Mouse (Mus musculus) CD4-positive, CD25-positive, alpha-beta regulatory T cell, adult 4 months (primary cell): ENCODE results near the gene Tma7. TPM values are rescaled to one million over a fixed set of nuclear protein-coding genes. Genes with fewer than 3 reads are reported as not detected.

ENCODE experiments used
- ATAC-seq: one replicate; pipeline ENCODE4 v1.8.0; 2017
- polyA plus RNA-seq, 2 experiments: library from polyadenylated mRNA; unstranded; fragments of 100-300 nt; shearing (Covaris generic); gene quantifications; one replicate each; pipeline ENCODE4 v1.2.1; 2017

The Tma7 gene
- polyA plus RNA-seq, 2 experiments from 2014 or later = 679 to 933 TPM

DNA sequence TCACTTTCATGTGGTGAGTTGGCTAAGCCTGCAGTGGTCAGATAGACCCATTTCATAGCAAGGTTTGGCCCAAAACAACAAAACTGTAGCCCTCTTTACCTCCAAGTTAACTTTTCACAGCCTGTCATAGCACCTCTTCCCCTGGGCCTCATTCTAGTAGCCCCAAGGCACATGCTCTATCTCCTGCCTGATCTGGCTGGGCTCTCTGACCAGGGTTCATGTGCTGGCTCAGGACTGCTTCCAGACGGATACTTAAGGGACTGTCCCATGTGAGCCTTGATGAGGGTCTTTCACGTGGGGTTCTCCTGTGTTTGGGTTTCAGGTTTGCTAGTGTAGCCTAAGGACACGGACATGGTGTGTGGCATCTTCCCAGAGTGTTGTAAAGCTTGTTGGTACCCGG lies 42.7 kb downstream of the Tma7 start:
- no peak for ATAC-seq

DNA sequence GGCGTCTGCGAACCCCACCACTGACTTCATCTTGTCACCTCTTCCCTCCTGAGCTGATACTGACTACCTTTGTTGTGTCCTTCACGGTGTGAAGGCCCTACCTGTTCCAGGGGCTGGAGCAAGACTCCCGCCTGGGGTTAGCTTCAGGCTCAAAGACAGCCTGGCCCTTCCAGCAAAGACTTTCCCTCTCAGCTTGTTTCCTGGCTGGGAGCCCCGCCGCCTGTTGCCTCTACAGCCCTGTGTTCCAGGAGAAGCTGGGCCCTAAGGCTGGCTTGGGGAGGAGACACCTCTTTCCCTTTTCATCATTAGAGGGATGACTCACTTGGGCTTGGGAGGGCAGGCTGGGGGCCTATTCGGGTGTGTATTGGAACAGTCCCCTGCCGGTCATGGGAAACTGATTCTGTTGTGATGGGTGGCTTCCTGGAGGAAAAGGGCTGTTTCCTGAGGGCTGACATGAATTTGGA lies 43.5 kb downstream of the Tma7 start:
- peak; percentile 41 for ATAC-seq

DNA sequence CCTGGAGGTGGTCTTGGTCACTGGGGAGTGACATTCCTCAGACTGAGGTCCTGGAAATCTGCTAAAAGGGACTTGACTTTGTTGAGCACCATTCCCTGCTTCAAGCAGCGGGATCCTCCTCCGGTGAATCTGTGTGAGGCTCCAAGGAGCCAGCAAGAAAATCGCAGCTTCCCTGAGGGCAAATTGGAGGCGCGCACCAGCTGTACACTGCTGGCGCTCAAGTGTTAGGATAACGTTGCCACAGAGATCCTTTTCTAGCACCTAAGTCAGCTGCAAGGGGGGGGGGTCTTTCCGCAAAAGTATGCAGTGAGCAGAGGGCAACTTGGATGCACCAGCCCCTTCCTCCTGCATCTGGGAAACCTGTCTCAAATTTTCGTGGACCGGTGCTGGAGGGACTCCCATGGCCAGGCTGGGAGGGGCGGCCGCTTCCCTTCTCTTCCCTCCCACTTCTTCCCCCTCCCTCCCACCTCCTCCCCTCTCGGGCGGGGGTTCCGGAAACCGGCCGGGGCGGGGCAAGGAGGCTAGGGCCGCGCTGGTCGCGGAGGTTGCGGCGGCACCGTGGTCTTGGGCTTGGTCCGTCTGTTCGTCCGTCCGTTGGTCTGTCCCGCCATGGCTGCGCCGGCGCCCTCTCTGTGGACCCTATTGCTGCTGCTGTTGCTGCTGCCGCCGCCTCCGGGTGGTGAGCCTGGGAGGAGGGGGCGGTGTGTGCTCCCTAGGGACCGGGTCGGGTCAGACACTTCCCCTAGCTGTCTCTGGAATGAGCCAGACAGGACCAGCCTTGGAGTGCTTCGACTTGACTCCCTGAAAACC lies 44.1 kb downstream of the Tma7 start, which contains the start of gene Shisa5:
Gene Shisa5 (plus strand): TSS at position 480 of the 810 bp plus-strand sequence.
- peak; percentile 87 for ATAC-seq

DNA sequence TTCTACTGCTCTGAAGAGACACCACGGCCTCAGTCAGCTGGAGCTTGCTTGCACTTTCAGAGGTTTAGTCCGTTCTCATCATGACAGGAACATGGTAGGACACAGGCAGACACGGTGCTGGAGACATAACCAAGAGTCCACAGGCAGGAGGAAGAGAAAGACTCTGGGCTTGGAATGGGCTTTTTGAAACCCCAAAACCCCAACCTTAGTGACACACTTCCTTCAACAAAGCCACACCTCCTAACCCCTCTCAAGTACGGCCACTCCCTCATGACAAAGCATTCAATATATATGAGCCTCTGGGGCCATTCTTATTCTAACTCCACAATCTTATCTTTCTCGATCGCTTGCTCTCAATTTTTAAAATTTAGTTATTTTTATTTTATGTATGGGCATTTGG lies 50.0 kb downstream of the Tma7 start:
- ATAC-seq = no peak

DNA sequence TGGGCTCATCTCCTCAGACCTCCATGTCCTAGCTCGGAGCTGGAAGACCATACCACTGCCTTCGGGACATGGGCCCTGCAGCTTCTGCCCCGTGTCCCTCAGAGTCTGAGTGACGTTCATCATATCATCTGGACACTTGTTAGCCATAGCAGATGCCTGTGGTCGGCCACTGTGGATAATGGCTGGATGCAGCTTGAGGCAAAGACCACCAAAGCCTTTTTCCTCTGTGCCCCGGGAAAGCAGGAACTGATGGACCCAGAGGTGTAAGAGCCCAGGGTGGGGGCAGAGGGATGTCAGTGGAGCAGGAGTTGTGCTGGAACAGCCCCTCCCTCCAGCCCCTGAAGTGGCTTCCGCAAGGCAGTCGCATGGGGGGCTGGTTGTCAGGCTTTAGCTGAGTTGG lies 50.7 kb downstream of the Tma7 start:
- ATAC-seq = no peak

DNA sequence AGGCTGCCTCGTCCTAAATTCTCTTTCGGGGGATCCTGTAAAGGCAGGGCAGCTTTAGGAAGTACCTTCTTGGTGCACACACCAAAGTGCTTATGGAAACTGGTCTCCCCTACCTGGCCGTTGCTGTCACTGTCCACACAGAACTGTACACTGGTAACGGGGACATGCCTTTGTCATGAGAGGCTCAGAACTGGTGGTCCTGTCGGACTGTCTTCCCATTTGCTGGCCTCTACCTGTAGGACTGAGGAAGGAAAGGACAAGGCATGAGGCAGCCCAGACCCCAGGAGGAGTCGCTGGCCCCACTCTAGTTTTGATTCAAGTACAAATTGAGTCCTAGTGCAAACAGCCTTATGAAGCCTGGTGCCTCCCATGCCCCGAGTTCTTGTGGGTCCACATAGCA lies 51.4 kb downstream of the Tma7 start:
- no peak for ATAC-seq

DNA sequence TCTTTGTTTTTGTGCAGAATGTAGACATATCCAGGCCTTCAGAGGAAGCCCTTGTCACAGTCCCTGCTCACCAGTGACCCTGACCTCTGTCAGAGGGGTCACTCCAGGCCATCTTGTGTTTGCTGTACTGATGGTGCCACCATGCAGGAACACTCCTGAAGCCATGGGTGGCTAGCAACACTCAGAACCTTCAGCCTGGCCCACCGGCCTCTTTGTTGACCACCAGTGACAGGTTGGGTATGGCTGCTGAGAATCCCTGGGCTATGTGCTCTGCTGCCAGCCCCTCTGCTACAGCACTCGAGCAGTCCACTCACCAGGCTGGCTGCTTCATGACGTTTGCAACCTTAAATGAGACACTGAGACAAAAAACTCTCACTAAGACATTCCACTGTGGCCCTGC lies 52.1 kb downstream of the Tma7 start:
- ATAC-seq = no peak

DNA sequence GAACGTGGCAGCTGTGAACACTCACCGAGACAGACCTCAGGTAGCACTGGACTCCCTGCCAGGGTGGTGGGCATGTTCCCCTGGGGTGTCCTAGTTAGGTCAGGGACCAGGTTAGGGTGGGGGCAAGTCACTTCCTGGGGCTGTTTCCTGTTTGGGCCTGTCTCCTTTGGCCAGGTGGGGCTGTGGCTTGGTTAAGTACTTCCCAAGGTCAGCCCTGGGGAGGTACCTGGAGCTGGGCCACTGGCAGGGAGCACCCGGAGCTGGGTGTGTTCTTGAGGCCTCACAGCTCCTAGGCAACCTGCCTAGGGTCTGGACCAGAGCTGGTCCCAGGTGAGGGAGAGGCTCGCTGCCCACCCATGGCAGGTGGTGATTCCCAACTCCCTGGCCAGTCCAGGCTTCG lies 53.5 kb downstream of the Tma7 start:
- no peak for ATAC-seq

DNA sequence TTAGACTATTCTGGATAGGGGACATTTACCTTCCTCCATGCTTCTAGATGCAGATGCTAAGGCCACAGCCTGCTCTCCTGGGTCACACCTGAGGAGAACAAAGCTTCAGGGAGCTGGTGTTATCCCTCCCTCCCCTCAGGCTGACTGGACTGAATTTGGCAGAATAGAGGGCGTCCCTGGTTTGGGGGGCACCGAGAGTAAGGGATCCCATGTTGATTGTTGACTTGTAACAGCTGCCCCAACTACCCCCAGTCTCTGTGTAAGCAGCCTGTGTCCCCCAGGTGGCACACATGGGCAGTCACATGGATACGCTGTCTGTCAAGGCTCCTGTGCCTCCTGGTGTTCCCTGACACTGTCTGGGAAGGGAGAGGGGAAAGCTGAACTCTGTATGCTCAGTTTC lies 54.0 kb downstream of the Tma7 start:
- ATAC-seq = no peak

DNA sequence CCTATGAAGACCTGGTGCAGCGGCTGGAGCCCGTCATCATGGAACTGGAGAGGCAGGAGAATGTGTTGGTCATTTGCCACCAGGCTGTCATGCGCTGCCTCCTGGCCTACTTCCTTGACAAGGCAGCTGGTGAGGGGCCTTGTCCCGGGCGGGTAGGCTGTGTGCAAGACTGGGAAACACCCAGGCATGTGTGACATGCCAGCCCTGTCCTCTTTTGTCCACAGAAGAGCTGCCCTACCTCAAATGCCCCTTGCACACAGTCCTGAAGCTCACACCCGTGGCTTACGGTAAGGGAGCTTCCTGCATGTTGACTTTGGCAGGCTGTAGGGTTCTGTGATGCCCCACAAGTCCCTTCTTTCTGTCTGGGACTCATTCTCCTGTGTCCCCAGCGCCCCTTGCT lies 54.9 kb downstream of the Tma7 start:
- no peak for ATAC-seq

Other genes starting within 250 kb of the Tma7 start
- gene Slc26a6, start 229.3 kb downstream of the Tma7 start, polyA plus RNA-seq = 10 to 100 TPM in 1 of 2 experiments, 1 to 10 TPM in 1; 8.2 to 24.2 TPM
- under 1 TPM in 1 of 2 experiments, not detected in 1; 0.46 TPM for gene Tmem89, start 168.0 kb downstream of the Tma7 start, polyA plus RNA-seq
- gene Uqcrc1, start 146.0 kb downstream of the Tma7 start, polyA plus RNA-seq = 100 to 1,000 TPM; 182 to 369 TPM
- not detected for gene Col7a1, start 129.0 kb downstream of the Tma7 start, polyA plus RNA-seq
- gene Ucn2, start 96.6 kb downstream of the Tma7 start, polyA plus RNA-seq = not detected
- 10 to 100 TPM in 1 of 2 experiments, 1 to 10 TPM in 1; 6.1 to 12.7 TPM for gene Pfkfb4, start 90.8 kb downstream of the Tma7 start, polyA plus RNA-seq
- gene Shisa5, start 44.0 kb downstream of the Tma7 start, polyA plus RNA-seq = 1,000 to 10,000 TPM; 3,771 to 6,921 TPM
- 10 to 100 TPM; 36.2 to 61.7 TPM for gene Trex1, start 22.9 kb downstream of the Tma7 start, polyA plus RNA-seq
- 10 to 100 TPM; 23.4 to 32.1 TPM for gene Atrip, start 8.5 kb downstream of the Tma7 start, polyA plus RNA-seq
- 10 to 100 TPM; 13.5 to 16.0 TPM for gene Ccdc51, start 94 bp downstream of the Tma7 start, polyA plus RNA-seq
- 1 to 10 TPM in 1 of 2 experiments, under 1 TPM in 1; 0.94 to 1.2 TPM for gene Plxnb1, start 12.8 kb upstream of the Tma7 start, polyA plus RNA-seq
- not detected for gene Fbxw21, start 79.5 kb upstream of the Tma7 start, polyA plus RNA-seq
- gene Fbxw13, start 113.4 kb upstream of the Tma7 start, polyA plus RNA-seq = not detected
- not detected for gene Fbxw20, start 152.2 kb upstream of the Tma7 start, polyA plus RNA-seq
- gene Fbxw14, start 205.1 kb upstream of the Tma7 start, polyA plus RNA-seq = not detected